Mouse (Mus musculus): ENCODE data around the gene Gm14401. TPM values are rescaled to one million over a fixed set of nuclear protein-coding genes. Genes with fewer than 3 reads are reported as not detected.
"Not testable (repeated sequence)": the region's sequence is repeated elsewhere in the genome, so short reads cannot be mapped to it uniquely, and the experiment has no call there.

The Gm14401 gene
- polyA plus RNA-seq (2015; fragmentation: Nextera tagmentation; extraction: Ambion mirVana) = 0.13 TPM in 1 of 2 replicates, not detected in the other

DNA sequence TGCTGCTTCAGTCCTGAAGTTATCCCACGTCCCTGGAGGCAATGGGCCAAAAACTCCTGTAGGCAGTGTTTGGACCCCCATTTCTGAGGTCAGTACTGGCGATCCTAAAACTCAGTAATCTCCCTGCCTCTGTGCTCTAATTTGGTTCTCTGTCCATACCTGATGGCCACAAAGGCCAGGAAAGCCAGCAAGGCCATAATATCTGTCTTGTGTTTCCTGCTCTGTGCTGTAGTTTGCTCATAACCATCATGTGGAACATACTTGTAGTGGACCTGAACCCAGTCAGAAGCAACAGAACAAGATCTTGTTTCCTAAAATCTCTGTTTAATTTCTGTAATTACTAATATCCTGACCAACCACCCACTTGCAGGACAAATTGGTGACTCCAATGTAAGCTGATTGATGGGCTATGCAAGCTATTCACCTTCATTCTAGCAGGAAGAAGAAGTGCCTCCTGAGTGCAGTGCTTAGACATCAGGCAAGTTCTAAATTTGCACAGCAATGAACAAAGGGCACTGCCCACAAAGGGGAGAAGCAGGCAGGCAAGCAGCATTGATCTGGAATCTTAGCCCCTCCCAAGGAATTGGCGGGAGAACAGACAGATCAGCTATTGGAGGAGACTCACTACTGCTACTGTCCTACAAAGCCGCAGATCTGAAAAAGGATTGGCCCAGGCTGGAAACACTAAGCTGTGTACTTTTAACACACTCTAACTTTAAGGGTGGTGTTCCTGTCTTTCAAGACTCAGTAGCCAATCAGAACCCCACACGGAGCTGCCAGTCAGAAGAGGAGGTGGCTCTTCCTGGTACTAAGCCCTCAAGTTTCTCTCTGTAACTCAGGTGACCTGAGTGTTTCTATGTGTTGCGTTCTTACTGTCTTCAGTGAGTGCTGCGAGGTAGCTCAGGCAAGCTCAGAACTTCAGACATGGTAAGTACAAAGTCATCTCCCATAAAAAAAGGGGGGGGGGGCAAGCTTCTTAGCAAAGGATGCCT is at the start of gene Gm14401:
TSS of gene Gm14401 (plus strand) at position 889 of the 992 bp plus-strand sequence.
- not testable (repeated sequence) for H3K9me3 ChIP-seq (replicated peaks)

GRCm38 (mm10) chr2:177072807-177073206 is 1.3 kb upstream of the Gm14401 start:
- not testable (repeated sequence) for H3K4me1 ChIP-seq; H3K36me3 ChIP-seq; H3K4me2 ChIP-seq; H3K27ac ChIP-seq (replicated peaks); H3K9me3 ChIP-seq (replicated peaks); H3K9ac ChIP-seq (replicated peaks); H3K4me3 ChIP-seq (replicated peaks); ATAC-seq (ENCODE audit: low FRiP score); H3K27me3 ChIP-seq (replicated peaks)
- WGBS = 81% methylated on average over 1 of the region's 1 CpGs

More for the DNA sequence above, at the start of gene Gm14401:
- 67% methylated on average over 7 of the region's 7 CpGs for WGBS
- H3K9ac ChIP-seq (replicated peaks); H3K27ac ChIP-seq (replicated peaks); H3K27me3 ChIP-seq (replicated peaks); H3K4me3 ChIP-seq (replicated peaks); ATAC-seq (ENCODE audit: low FRiP score); H3K36me3 ChIP-seq; H3K4me1 ChIP-seq; H3K4me2 ChIP-seq: not testable (repeated sequence)

DNA sequence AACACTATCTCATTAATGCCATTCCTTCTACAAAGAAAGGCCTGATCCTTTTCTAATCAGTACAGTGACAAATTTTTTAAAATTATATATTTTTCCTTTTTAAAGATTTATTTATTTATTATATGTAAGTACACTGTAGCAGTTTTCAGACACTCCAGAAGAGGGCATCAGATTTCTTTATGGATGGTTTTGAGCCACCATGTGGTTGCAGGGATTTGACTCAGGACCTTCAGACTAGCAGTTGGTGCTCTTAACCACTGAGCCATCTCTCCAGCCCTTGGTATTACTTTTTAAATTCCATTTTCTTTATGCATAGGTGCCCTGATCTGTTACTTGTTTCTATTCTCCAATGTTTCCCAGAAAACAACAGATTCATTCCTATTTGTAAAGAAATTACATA is 895 bp downstream of the Gm14401 start:
- H3K27me3 ChIP-seq (replicated peaks); H3K4me3 ChIP-seq (replicated peaks); ATAC-seq (ENCODE audit: low FRiP score); H3K27ac ChIP-seq (replicated peaks); H3K9me3 ChIP-seq (replicated peaks); H3K9ac ChIP-seq (replicated peaks); H3K36me3 ChIP-seq; H3K4me2 ChIP-seq; H3K4me1 ChIP-seq: not testable (repeated sequence)

DNA sequence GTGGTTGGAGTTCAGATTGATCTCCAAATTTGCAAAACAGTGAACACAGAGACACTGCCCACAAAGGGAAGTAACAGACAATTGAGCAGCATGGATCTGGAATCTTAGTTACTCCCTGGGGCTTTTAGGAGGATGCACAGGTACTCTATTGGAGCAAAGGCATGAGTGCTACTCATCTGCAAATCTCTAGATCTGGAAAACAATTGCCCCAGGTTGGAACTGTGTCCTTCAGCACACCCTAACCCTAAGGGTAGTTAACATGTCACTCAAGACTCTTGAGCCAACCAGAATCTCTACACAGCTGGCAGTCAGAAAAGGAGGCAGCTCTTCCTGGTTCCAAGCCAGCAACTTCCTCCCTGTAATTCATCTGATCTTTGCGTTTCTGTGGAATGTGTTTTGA is 5.7 kb downstream of the Gm14401 start:
- H3K9ac ChIP-seq (replicated peaks); H3K27ac ChIP-seq (replicated peaks); H3K4me2 ChIP-seq; H3K27me3 ChIP-seq (replicated peaks); H3K9me3 ChIP-seq (replicated peaks); H3K4me3 ChIP-seq (replicated peaks); ATAC-seq (ENCODE audit: low FRiP score); H3K36me3 ChIP-seq; H3K4me1 ChIP-seq: not testable (repeated sequence)
- 91% methylated on average over 1 of the region's 1 CpGs for WGBS

GRCm38 (mm10) chr2:177109086-177109485 is 35.0 kb downstream of the Gm14401 start:
- not testable (repeated sequence) for ATAC-seq (ENCODE audit: low FRiP score); H3K4me1 ChIP-seq; H3K4me3 ChIP-seq (replicated peaks); H3K9me3 ChIP-seq (replicated peaks); H3K4me2 ChIP-seq; H3K27ac ChIP-seq (replicated peaks); H3K9ac ChIP-seq (replicated peaks); H3K27me3 ChIP-seq (replicated peaks); H3K36me3 ChIP-seq
- WGBS = 94% methylated on average over 4 of the region's 5 CpGs

DNA sequence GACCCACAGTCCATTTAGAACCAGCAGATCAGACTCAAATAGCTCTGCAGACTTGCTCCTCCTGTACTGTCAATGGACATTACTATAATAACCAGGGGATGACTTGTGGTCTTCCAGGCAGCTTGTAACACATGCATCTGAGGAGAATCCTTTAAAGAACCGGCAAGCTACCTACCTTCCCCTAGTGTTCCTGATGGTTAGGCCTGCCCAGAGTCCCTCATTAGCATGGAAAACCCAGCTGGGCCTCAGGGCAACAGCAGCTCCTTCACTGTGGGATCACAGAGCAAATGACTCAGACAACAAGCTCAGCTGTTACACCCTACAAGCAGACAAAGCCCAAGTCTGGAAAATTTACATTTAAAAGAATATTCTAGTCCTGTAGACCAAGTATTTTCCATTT is 55.0 kb downstream of the Gm14401 start:
- H3K27me3 ChIP-seq (replicated peaks); H3K9me3 ChIP-seq (replicated peaks); H3K4me1 ChIP-seq; H3K36me3 ChIP-seq; H3K4me2 ChIP-seq; H3K9ac ChIP-seq (replicated peaks); H3K27ac ChIP-seq (replicated peaks); ATAC-seq (ENCODE audit: low FRiP score); H3K4me3 ChIP-seq (replicated peaks): not testable (repeated sequence)
- 29% methylated on average over 1 of the region's 1 CpGs for WGBS

Other genes starting within 250 kb of the Gm14401 start
- gene Gm14408, start 243.2 kb upstream of the Gm14401 start, polyA plus RNA-seq (2015; fragmentation: Nextera tagmentation; extraction: Ambion mirVana) = not detected in 2 replicates
- gene Gm14296, start 146.5 kb upstream of the Gm14401 start, polyA plus RNA-seq (2015; fragmentation: Nextera tagmentation; extraction: Ambion mirVana) = 6.2 and 11.4 TPM in 2 replicates
- gene Gm14419, start 73.4 kb upstream of the Gm14401 start, polyA plus RNA-seq (2015; fragmentation: Nextera tagmentation; extraction: Ambion mirVana) = 7.7 and 9.7 TPM in 2 replicates
- gene Gm14410, start 132.1 kb downstream of the Gm14401 start, polyA plus RNA-seq (2015; fragmentation: Nextera tagmentation; extraction: Ambion mirVana) = 34.2 and 48.0 TPM in 2 replicates
- gene Gm14409, start 192.7 kb downstream of the Gm14401 start, polyA plus RNA-seq (2015; fragmentation: Nextera tagmentation; extraction: Ambion mirVana) = not detected in 2 replicates
- 0.11 and 0.35 TPM in 2 replicates for gene Gm14412, start 250.0 kb downstream of the Gm14401 start, polyA plus RNA-seq (2015; fragmentation: Nextera tagmentation; extraction: Ambion mirVana)